Mouse (Mus musculus) neural tube, embryonic 15.5 days (tissue): ENCODE results near the gene Ciita. TPM values are rescaled to one million over a fixed set of nuclear protein-coding genes. Genes with fewer than 3 reads are reported as not detected.

Experiments
- ATAC-seq: fragments of 200-750 bp; cut with Nextera tagmentation; 2 replicates; pipeline ENCODE4 v1.8.0; 2017; ENCODE audit warnings: mild to moderate bottlenecking, moderate TSS enrichment, moderate library complexity; ENCODE audit not compliant: low FRiP score
- H3K27ac ChIP-seq: fragments of 300-500 bp; sonication (generic); replicated peaks from 2 replicates; pipeline ENCODE4 v1.5.1; 2015; ENCODE audit warnings: mild to moderate bottlenecking, inconsistent platforms
- H3K27me3 ChIP-seq: fragments of 300-500 bp; sonication (generic); replicated peaks from 2 replicates; pipeline ENCODE4 v1.6.1; 2015; ENCODE audit warnings: inconsistent platforms
- H3K36me3 ChIP-seq: fragments of 300-500 bp; sonication (generic); 2 replicates; pipeline ENCODE4 v1.6.1; 2015; ENCODE audit warnings: inconsistent platforms
- H3K4me1 ChIP-seq: fragments of 300-500 bp; sonication (generic); 2 replicates; pipeline ENCODE4 v1.6.1; 2015; ENCODE audit warnings: inconsistent platforms
- H3K4me2 ChIP-seq: fragments of 300-500 bp; sonication (generic); 2 replicates; pipeline ENCODE4 v1.6.1; 2015; ENCODE audit warnings: inconsistent platforms, mild to moderate bottlenecking, moderate library complexity
- H3K4me3 ChIP-seq: fragments of 300-500 bp; sonication (generic); replicated peaks from 2 replicates; pipeline ENCODE4 v1.5.1; 2015; ENCODE audit warnings: mild to moderate bottlenecking, inconsistent platforms
- H3K9ac ChIP-seq: fragments of 300-500 bp; sonication (generic); replicated peaks from 2 replicates; pipeline ENCODE4 v1.6.1; 2015; ENCODE audit warnings: mild to moderate bottlenecking, inconsistent platforms
- H3K9me3 ChIP-seq: fragments of 300-500 bp; sonication (generic); replicated peaks from 2 replicates; pipeline ENCODE4 v1.6.1; 2016; ENCODE audit warnings: inconsistent platforms
- WGBS: fragments of 180-500 bp; shearing (Covaris S2); methylation state at CpG from one replicate; pipeline ENCODE4 v1.1.7; 2015; ENCODE audit warnings: mixed read lengths; 5-methylcytosine and 5-hydroxymethylcytosine counted together
- polyA plus RNA-seq: library from polyadenylated mRNA; unstranded; fragments of >200 nt; fragmentation: Nextera tagmentation; extraction: Ambion mirVana; gene quantifications from 2 replicates; pipeline ENCODE4 v1.2.1, GENCODE M21; 2015

Ciita gene
- polyA plus RNA-seq, 1 experiment from 2014 or later: 0.47 TPM

- H3K4me3 ChIP-seq: peak overlapping the region; percentile 79
- no peaks in the 10 kb centered on the region for H3K9me3 ChIP-seq
- WGBS: 35% methylated on average over 7 of the region's 7 CpGs
- peaks cover 67% of the 10 kb centered on the region for H3K4me1 ChIP-seq
- no peak overlapping the region; the same call in 1 of the 2 replicates for H3K27ac ChIP-seq
- ATAC-seq: no peak
- peak overlapping the region; percentile 84 for H3K9ac ChIP-seq
- no peaks in the 10 kb centered on the region for H3K27me3 ChIP-seq
- peak overlapping the region; percentile 85 for H3K4me2 ChIP-seq
- H3K36me3 ChIP-seq: no peaks in the 10 kb centered on the region
Measured at GRCm38 (mm10) chr16:10541598-10541930, 61.7 kb downstream of the Ciita start.

GRCm38 (mm10) chr16:10542266-10542665 lies 62.4 kb downstream of the Ciita start:
- peak overlapping the region; percentile 84 for H3K9ac ChIP-seq
- peak overlapping the region; percentile 79 for H3K4me3 ChIP-seq
- no peaks in the 10 kb centered on the region for H3K36me3 ChIP-seq
- ATAC-seq: peak; percentile 19
- WGBS: 3% methylated on average over 22 of the region's 22 CpGs
- no peaks in the 10 kb centered on the region for H3K9me3 ChIP-seq
- no peaks in the 10 kb centered on the region for H3K27me3 ChIP-seq
- peak overlapping the region; percentile 85 for H3K4me2 ChIP-seq
- peak overlapping the region; percentile 82 for H3K27ac ChIP-seq
- H3K4me1 ChIP-seq: peaks cover 70% of the 10 kb centered on the region

- Histone ChIP-seq H3K27ac (peak within 1 kb of the TSS; percentile 82), H3K4me1 (peaks cover 70% of the 10 kb centered on the region), H3K9ac (peak within 1 kb of the TSS; percentile 84), H3K9me3 (no peaks in the 10 kb centered on the region), H3K36me3 (no peaks in the 10 kb centered on the region), H3K4me2 (peak within 1 kb of the TSS; percentile 85), H3K4me3 (peak within 1 kb of the TSS; percentile 79), H3K27me3 (no peaks in the 10 kb centered on the region)
- WGBS: under 1% methylated on average over 33 of the region's 61 CpGs
- peak; percentile 93 for ATAC-seq
Measured at GRCm38 (mm10) chr16:10542698-10543365, 63.0 kb downstream of the Ciita start, which contains the start of gene Dexi. Gene Dexi (minus strand): TSS chr16:10543054.

- Histone ChIP-seq H3K27me3 (no peaks in the 10 kb centered on the region), H3K4me2 (peak within 1 kb of the TSS; percentile 76), H3K36me3 (no peaks in the 10 kb centered on the region), H3K4me1 (peaks cover 57% of the 10 kb centered on the region), H3K4me3 (peak within 1 kb of the TSS; percentile 99), H3K27ac (peak within 1 kb of the TSS; percentile 63), H3K9me3 (no peaks in the 10 kb centered on the region), H3K9ac (peak within 1 kb of the TSS; percentile 90)
- ATAC-seq: peak; percentile 92
- WGBS: under 1% methylated on average over 58 of the region's 58 CpGs
Measured at GRCm38 (mm10) chr16:10544995-10545622, 65.2 kb downstream of the Ciita start, which contains the start of gene Clec16a. Gene Clec16a (plus strand): TSS chr16:10545339.

GRCm38 (mm10) chr16:10546865-10547264 lies 67.0 kb downstream of the Ciita start:
- Histone ChIP-seq H3K27me3 (no peaks in the 10 kb centered on the region), H3K9me3 (no peaks in the 10 kb centered on the region), H3K27ac (no peak overlapping the region), H3K9ac (no peak overlapping the region), H3K4me1 (peaks cover 40% of the 10 kb centered on the region), H3K36me3 (no peaks in the 10 kb centered on the region), H3K4me3 (no peak overlapping the region), H3K4me2 (peak overlapping the region; percentile 76)
- 62% methylated on average over 3 of the region's 3 CpGs for WGBS
- ATAC-seq: no peak

- 64% methylated on average over 3 of the region's 3 CpGs for WGBS
- Histone ChIP-seq H3K27me3 (no peaks in the 10 kb centered on the region), H3K4me2 (no peak overlapping the region), H3K4me1 (peaks cover 32% of the 10 kb centered on the region), H3K9ac (no peak overlapping the region), H3K27ac (no peak overlapping the region), H3K9me3 (no peaks in the 10 kb centered on the region), H3K4me3 (no peak overlapping the region), H3K36me3 (no peaks in the 10 kb centered on the region)
- ATAC-seq: no peak
Measured at GRCm38 (mm10) chr16:10548938-10549337, 69.1 kb downstream of the Ciita start.

GRCm38 (mm10) chr16:10549600-10549999 lies 69.7 kb downstream of the Ciita start:
- 87% methylated on average over 2 of the region's 2 CpGs for WGBS
- ATAC-seq: no peak
- Histone ChIP-seq H3K27me3 (no peaks in the 10 kb centered on the region), H3K9ac (no peak overlapping the region), H3K4me3 (no peak overlapping the region), H3K4me1 (peaks cover 32% of the 10 kb centered on the region), H3K9me3 (no peaks in the 10 kb centered on the region), H3K4me2 (no peak overlapping the region), H3K27ac (no peak overlapping the region), H3K36me3 (no peaks in the 10 kb centered on the region)

- H3K36me3 ChIP-seq: no peaks in the 10 kb centered on the region
- peaks cover 23% of the 10 kb centered on the region for H3K4me1 ChIP-seq
- no peak for ATAC-seq
- H3K27me3 ChIP-seq: no peaks in the 10 kb centered on the region
- 83% methylated on average over 4 of the region's 4 CpGs for WGBS
- no peaks in the 10 kb centered on the region for H3K9me3 ChIP-seq
- H3K4me3 ChIP-seq: no peak overlapping the region
- no peak overlapping the region for H3K27ac ChIP-seq
- H3K4me2 ChIP-seq: no peak overlapping the region
- no peak overlapping the region for H3K9ac ChIP-seq
Measured at GRCm38 (mm10) chr16:10551592-10551991, 71.7 kb downstream of the Ciita start.

- Histone ChIP-seq H3K9me3 (no peaks in the 10 kb centered on the region), H3K36me3 (no peaks in the 10 kb centered on the region), H3K4me1 (0 out of 2 replicates have a peak, but pooled peaks cover 5% of the 10 kb centered on the region), H3K27me3 (no peaks in the 10 kb centered on the region), H3K4me2 (no peak overlapping the region), H3K9ac (no peak overlapping the region), H3K4me3 (no peak overlapping the region), H3K27ac (no peak overlapping the region)
- ATAC-seq: no peak
- 96% methylated on average over 2 of the region's 2 CpGs for WGBS
Measured at GRCm38 (mm10) chr16:10553858-10554257, 74.0 kb downstream of the Ciita start.

GRCm38 (mm10) chr16:10559991-10560390 lies 80.1 kb downstream of the Ciita start:
- Histone ChIP-seq H3K9ac (no peak overlapping the region), H3K36me3 (peaks cover 38% of the 10 kb centered on the region), H3K4me2 (no peak overlapping the region), H3K9me3 (no peaks in the 10 kb centered on the region), H3K27me3 (no peaks in the 10 kb centered on the region), H3K27ac (no peak overlapping the region), H3K4me1 (no peaks in the 10 kb centered on the region), H3K4me3 (no peak overlapping the region)
- ATAC-seq: no peak
- WGBS: 93% methylated on average over 8 of the region's 8 CpGs

GRCm38 (mm10) chr16:10565278-10565885 lies 85.5 kb downstream of the Ciita start:
- H3K36me3 ChIP-seq: peaks cover 71% of the 10 kb centered on the region
- 43% methylated on average over 4 of the region's 4 CpGs for WGBS
- no peak overlapping the region for H3K9ac ChIP-seq
- no peak overlapping the region for H3K4me2 ChIP-seq
- no peak overlapping the region for H3K27ac ChIP-seq
- peaks cover 5% of the 10 kb centered on the region; the same call in 1 of the 2 replicates for H3K4me1 ChIP-seq
- H3K9me3 ChIP-seq: no peaks in the 10 kb centered on the region
- H3K4me3 ChIP-seq: no peak overlapping the region
- no peaks in the 10 kb centered on the region for H3K27me3 ChIP-seq
- ATAC-seq: peak; percentile 61

GRCm38 (mm10) chr16:10567153-10567552 lies 87.3 kb downstream of the Ciita start:
- H3K9me3 ChIP-seq: no peaks in the 10 kb centered on the region
- no peak overlapping the region for H3K4me2 ChIP-seq
- ATAC-seq: no peak
- H3K9ac ChIP-seq: no peak overlapping the region
- H3K4me1 ChIP-seq: peaks cover 5% of the 10 kb centered on the region; the same call in 1 of the 2 replicates
- H3K27ac ChIP-seq: no peak overlapping the region
- WGBS: 94% methylated on average over 4 of the region's 4 CpGs
- H3K36me3 ChIP-seq: peaks cover 72% of the 10 kb centered on the region
- no peaks in the 10 kb centered on the region for H3K27me3 ChIP-seq
- no peak overlapping the region for H3K4me3 ChIP-seq
